Mouse (Mus musculus) midbrain, embryonic 16.5 days (tissue): Measurements from ENCODE around the gene Crlf1. TPM values are rescaled to one million over a fixed set of nuclear protein-coding genes. Genes with fewer than 3 reads are reported as not detected.
"Not testable (repeated sequence)": the region's sequence is repeated elsewhere in the genome, so short reads cannot be mapped to it uniquely, and the experiment has no call there.

Experiments used
- ATAC-seq: fragments of 200-750 bp; cut with Nextera tagmentation; 2 replicates; pipeline ENCODE4 v1.8.0; 2017; ENCODE audit warnings: moderate TSS enrichment
- H3K27ac ChIP-seq: fragments of 300-500 bp; sonication (generic); 2 replicates; pipeline ENCODE4 v1.5.1; 2014; ENCODE audit warnings: mild to moderate bottlenecking, low read length, mixed read lengths
- H3K27me3 ChIP-seq: fragments of 300-500 bp; sonication (generic); 2 replicates; pipeline ENCODE4 v1.6.1; 2014; ENCODE audit warnings: low read depth, low read length, mixed read lengths; ENCODE audit not compliant: control insufficient read depth, insufficient read depth
- H3K36me3 ChIP-seq: fragments of 300-500 bp; sonication (generic); 2 replicates; pipeline ENCODE4 v1.6.1; 2014; ENCODE audit warnings: mild to moderate bottlenecking, low read length, moderate library complexity, mixed read lengths; ENCODE audit not compliant: control insufficient read depth, insufficient read depth
- H3K4me1 ChIP-seq: fragments of 300-500 bp; sonication (generic); 2 replicates; pipeline ENCODE4 v1.6.1; 2014; ENCODE audit warnings: mild to moderate bottlenecking, low read length, mixed read lengths; ENCODE audit not compliant: control insufficient read depth, insufficient read depth
- H3K4me2 ChIP-seq: fragments of 300-500 bp; sonication (generic); 2 replicates; pipeline ENCODE4 v1.6.1; 2014; ENCODE audit warnings: mild to moderate bottlenecking, low read length, mixed read lengths
- H3K4me3 ChIP-seq: fragments of 300-500 bp; sonication (generic); 2 replicates; pipeline ENCODE4 v1.5.1; 2014; ENCODE audit warnings: low read depth, mild to moderate bottlenecking, low read length, moderate library complexity, mixed read lengths
- H3K9ac ChIP-seq: fragments of 300-500 bp; sonication (generic); 2 replicates; pipeline ENCODE4 v1.6.1; 2014; ENCODE audit warnings: low read depth, low read length, mixed read lengths
- H3K9me3 ChIP-seq: fragments of 300-500 bp; sonication (generic); replicated peaks from 2 replicates; pipeline ENCODE4 v1.6.1; 2014; ENCODE audit warnings: mild to moderate bottlenecking, low read length, mixed read lengths; ENCODE audit not compliant: control insufficient read depth, poor library complexity, severe bottlenecking
- WGBS: fragments of 180-500 bp; shearing (Covaris S2); extraction: QIAGEN DNeasy Blood & Tissue Kit; methylation state at CpG from one replicate; pipeline ENCODE4 v1.1.7; 2014; 5-methylcytosine and 5-hydroxymethylcytosine counted together
- polyA plus RNA-seq: library from polyadenylated mRNA; unstranded; fragments of >200 nt; fragmentation: Nextera tagmentation; extraction: Ambion mirVana; gene quantifications from 2 replicates; pipeline ENCODE4 v1.2.1, GENCODE M21; 2015

Gene Crlf1
- polyA plus RNA-seq, 1 experiment from 2014 or later = 6.3 TPM

GRCm38 (mm10) chr8:70509281-70509952, 16.5 kb downstream of the Crlf1 start:
- peak overlapping the region; percentile 95 for H3K4me3 ChIP-seq
- H3K36me3 ChIP-seq = peaks cover 12% of the 10 kb centered on the region
- no peak for ATAC-seq
- H3K4me2 ChIP-seq = peak overlapping the region; percentile 100
- H3K27ac ChIP-seq = peak overlapping the region; percentile 93
- H3K9ac ChIP-seq = peak overlapping the region; percentile 97
- peaks cover 28% of the 10 kb centered on the region for H3K4me1 ChIP-seq
- WGBS = 15% methylated on average over 25 of the region's 25 CpGs
- no peaks in the 10 kb centered on the region for H3K9me3 ChIP-seq
- no peaks in the 10 kb centered on the region for H3K27me3 ChIP-seq

GRCm38 (mm10) chr8:70510228-70510915, 17.4 kb downstream of the Crlf1 start, which contains the start of gene Uba52:
Uba52 (minus strand) TSS chr8:70510801.
- Histone ChIP-seq H3K9me3 (no peaks in the 10 kb centered on the region), H3K4me1 (peaks cover 22% of the 10 kb centered on the region), H3K4me3 (peak within 1 kb of the TSS; percentile 95), H3K4me2 (peak within 1 kb of the TSS; percentile 100), H3K27ac (peak within 1 kb of the TSS; percentile 93), H3K27me3 (no peaks in the 10 kb centered on the region), H3K9ac (peak within 1 kb of the TSS; percentile 97), H3K36me3 (peaks cover 11% of the 10 kb centered on the region)
- ATAC-seq = peak; percentile 84
- 2% methylated on average over 74 of the region's 74 CpGs for WGBS

- Histone ChIP-seq H3K4me2 (peak overlapping the region; percentile 100), H3K27ac (peak overlapping the region; percentile 93; the same call in 1 of the 2 replicates), H3K4me3 (peak overlapping the region; percentile 95), H3K4me1 (peaks cover 17% of the 10 kb centered on the region), H3K36me3 (peaks cover 14% of the 10 kb centered on the region)
- not testable (repeated sequence) for H3K27me3 ChIP-seq, H3K9me3 ChIP-seq, ATAC-seq, H3K9ac ChIP-seq
- 88% methylated on average over 6 of the region's 6 CpGs for WGBS
Measured at GRCm38 (mm10) chr8:70511174-70511573, 18.2 kb downstream of the Crlf1 start.

- Histone ChIP-seq H3K4me3 (no peak overlapping the region), H3K27ac (no peak overlapping the region), H3K9ac (no peak overlapping the region), H3K27me3 (no peaks in the 10 kb centered on the region), H3K9me3 (no peaks in the 10 kb centered on the region), H3K4me2 (no peak overlapping the region), H3K4me1 (peaks cover 17% of the 10 kb centered on the region), H3K36me3 (peaks cover 14% of the 10 kb centered on the region)
- ATAC-seq = no peak
- 95% methylated on average over 2 of the region's 2 CpGs for WGBS
Measured at GRCm38 (mm10) chr8:70511770-70512169, 18.8 kb downstream of the Crlf1 start.

DNA sequence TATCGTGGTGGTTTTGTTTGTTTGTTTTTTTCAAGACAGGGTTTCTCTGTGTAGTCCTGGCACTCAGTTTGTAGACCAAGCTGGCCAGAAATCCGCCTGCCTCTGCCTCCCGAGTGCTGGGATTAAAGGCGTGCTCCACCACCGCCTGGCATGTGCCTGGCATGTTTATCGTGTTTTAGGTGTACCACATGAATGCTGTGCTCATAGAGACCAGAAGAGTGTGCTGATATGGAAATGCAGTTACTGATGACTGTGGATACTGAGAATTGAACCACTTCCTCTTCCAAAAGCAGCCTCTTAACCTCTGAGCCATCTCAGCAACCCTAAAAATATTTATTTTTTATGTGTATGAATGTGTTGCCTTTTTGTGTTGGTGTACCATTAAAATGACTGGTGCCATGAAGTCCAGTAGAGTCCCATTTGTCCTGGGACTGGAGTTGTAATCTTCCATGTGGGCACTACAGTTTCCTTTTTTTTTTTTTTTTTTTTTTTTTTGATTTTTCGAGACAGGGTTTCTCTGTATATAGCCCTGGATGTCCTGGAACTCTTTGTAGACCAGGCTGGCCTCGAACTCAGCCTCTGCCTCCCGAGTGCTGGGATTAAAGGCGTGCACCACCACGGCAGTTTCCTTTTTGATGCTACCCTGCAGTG, 19.4 kb downstream of the Crlf1 start:
- no peak for ATAC-seq
- WGBS = 96% methylated on average over 11 of the region's 11 CpGs
- H3K4me1 ChIP-seq = peaks cover 17% of the 10 kb centered on the region

DNA sequence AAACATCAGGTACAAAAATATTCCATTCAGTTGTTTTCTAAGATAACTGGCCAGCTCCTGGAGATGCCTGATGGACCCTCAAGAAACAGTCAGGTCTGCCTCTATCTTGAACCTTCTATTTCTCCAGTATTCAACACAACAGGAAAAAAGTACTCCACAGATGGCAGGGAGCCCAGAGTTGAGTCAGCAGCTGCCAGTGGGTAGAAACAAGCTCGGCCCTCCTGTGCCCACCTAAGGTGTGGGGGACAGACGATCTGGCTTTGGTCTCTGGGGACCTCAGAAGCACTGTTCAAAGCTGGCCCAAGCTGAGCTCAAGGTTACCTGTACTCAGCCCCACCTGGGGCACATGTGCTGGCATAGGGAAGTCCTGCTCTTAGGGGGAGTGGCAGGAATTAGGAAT, 20.5 kb downstream of the Crlf1 start:
- no peaks in the 10 kb centered on the region for H3K9me3 ChIP-seq
- H3K4me3 ChIP-seq = no peak overlapping the region
- no peaks in the 10 kb centered on the region for H3K27me3 ChIP-seq
- H3K36me3 ChIP-seq = peaks cover 6% of the 10 kb centered on the region; the same call in 1 of the 2 replicates
- no peak overlapping the region for H3K9ac ChIP-seq
- WGBS = 70% methylated on average over 2 of the region's 2 CpGs
- no peak overlapping the region for H3K27ac ChIP-seq
- peaks cover 16% of the 10 kb centered on the region for H3K4me1 ChIP-seq
- no peak overlapping the region for H3K4me2 ChIP-seq
- ATAC-seq = no peak

More for the DNA sequence above, 19.4 kb downstream of the Crlf1 start:
- Histone ChIP-seq H3K27ac (no peak overlapping the region), H3K27me3 (no peaks in the 10 kb centered on the region), H3K9ac (no peak overlapping the region), H3K4me2 (no peak overlapping the region), H3K9me3 (no peaks in the 10 kb centered on the region), H3K4me3 (no peak overlapping the region), H3K36me3 (peaks cover 13% of the 10 kb centered on the region)

DNA sequence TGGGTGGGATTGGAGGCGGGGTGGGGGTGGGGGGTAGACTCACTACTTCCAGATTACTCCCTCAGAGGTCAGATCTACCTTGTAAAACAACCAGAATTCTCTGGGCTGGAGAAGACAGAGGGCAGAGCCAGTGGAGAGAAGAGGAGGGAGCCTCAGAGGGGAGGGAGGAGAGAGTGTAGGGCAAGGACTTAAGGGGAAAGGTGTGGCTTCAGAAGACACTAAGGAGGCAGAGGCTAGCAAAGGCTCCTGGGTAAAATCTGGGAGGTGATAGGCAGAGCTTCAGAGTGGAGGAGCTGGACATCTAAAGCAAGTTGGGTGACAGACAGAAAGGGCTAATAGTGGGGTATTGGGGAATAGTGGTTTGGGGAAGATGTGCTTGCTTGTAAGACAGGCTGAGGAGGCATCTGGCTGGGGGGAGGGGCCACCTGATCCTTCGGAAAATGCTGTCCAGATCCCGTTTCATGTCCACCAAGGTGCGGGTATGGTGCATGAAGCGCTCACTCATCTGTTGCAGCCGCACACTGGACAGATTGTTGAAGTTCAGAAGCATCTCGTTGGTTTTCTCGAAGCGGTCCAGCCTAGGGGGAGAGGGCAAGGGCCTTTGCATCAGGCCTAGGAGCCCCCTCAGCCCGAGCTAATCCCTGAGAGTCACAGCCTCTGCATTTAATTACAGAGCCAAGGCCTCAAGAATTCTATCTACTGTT, 25.1 kb downstream of the Crlf1 start:
- Histone ChIP-seq H3K4me3 (no peak overlapping the region), H3K9me3 (no peaks in the 10 kb centered on the region), H3K36me3 (peaks cover 8% of the 10 kb centered on the region; the same call in 1 of the 2 replicates), H3K4me1 (peaks cover 6% of the 10 kb centered on the region), H3K9ac (no peak overlapping the region), H3K4me2 (no peak overlapping the region), H3K27ac (no peak overlapping the region), H3K27me3 (no peaks in the 10 kb centered on the region)
- no peak for ATAC-seq
- 79% methylated on average over 10 of the region's 10 CpGs for WGBS

DNA sequence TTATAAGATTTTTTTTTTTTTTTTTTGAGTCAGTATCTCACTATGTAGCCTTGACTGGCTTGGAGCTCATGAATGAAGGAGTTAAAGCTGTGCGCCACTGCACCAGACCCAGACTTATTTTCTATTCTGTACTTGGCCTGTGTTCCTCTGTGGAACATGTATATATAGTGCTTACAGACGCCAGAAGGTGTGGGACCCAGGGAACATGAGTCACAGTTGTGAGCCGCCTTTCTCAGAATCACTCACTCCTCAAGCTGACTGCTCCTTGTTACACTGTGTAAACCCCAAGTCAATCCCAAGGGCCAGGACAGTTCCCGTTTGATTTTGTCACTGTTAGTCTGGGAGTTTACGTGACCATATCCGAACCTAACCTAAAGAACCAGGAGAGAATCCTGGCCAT, 26.1 kb downstream of the Crlf1 start:
- H3K36me3 ChIP-seq = peaks cover 8% of the 10 kb centered on the region; the same call in 1 of the 2 replicates
- no peak overlapping the region for H3K4me3 ChIP-seq
- H3K9me3 ChIP-seq = no peaks in the 10 kb centered on the region
- peaks cover 6% of the 10 kb centered on the region for H3K4me1 ChIP-seq
- no peak for ATAC-seq
- H3K9ac ChIP-seq = no peak overlapping the region
- H3K27ac ChIP-seq = no peak overlapping the region
- WGBS = 93% methylated on average over 6 of the region's 6 CpGs
- no peaks in the 10 kb centered on the region for H3K27me3 ChIP-seq
- H3K4me2 ChIP-seq = no peak overlapping the region
